Mouse (Mus musculus) frontal cortex, postnatal 25 days (tissue): ENCODE results near the gene 4930578G10Rik.
"Not testable (repeated sequence)": the region's sequence is repeated elsewhere in the genome, so short reads cannot be mapped to it uniquely, and the experiment has no call there.

ENCODE experiments used
- DNase-seq, 2 experiments: peaks; one replicate each; pipeline ENCODE4 v3.0.0; 2022; ENCODE audit warnings: low spot score in 2 of 2

The 4930578G10Rik gene

GRCm38 (mm10) chr4:42735245-42735644 lies at the start of gene 4930578G10Rik:
4930578G10Rik (plus strand) TSS chr4:42735545.
- DNase-seq, result not testable (repeated sequence)

- not testable (repeated sequence) for DNase-seq
Measured at GRCm38 (mm10) chr4:42756477-42756876, 21.1 kb downstream of the 4930578G10Rik start, which contains the start of gene Ccl19. Ccl19 (minus strand) TSS chr4:42756577.

DNA sequence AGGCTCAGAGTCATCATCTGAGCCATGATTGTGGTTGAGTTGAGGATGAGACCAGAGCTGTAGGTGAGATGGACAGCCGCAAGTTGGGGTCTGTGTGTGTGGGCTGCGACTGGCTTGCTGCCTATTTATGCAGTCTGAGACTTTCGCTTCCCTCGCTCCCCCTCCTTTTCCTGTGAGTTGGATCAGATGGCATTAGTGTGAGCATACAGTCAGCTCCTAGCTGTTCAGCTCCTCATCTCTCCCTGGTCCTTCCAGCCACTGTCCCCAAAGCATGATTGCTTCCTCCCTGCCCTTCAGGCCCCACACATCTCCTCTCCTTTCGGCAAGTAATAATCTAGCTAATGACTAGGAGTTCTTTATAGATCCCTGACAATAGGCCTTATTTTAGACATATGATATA lies 38.5 kb downstream of the 4930578G10Rik start, which contains the start of gene Ccl21a:
Gene Ccl21a, minus strand, starts transcription at position 101 of the 400 bp plus-strand sequence.
- DNase-seq, result not testable (repeated sequence)

DNA sequence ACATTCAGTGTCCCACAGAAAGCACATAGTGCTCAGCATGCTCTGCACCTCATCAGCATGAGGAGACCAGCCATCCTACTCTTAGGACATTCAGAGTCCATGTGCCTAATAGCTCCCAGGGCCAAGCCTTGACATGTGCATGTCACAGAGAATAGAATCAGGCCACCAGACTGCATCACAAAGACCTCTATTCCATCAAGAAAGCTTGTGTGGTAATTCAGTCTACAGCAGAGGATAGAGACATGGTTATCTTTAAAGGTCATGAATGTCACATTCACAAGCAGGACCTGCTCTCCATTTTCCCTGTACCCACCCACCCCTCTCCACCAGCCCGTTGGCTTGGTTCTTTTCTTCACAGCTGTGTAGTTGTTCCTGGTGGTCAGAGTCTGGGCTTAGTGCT lies 118.4 kb downstream of the 4930578G10Rik start, which contains the start of gene Fam205a1:
Gene Fam205a1, minus strand, starts transcription at position 101 of the 400 bp plus-strand sequence.
- DNase-seq, result not testable (repeated sequence)

DNA sequence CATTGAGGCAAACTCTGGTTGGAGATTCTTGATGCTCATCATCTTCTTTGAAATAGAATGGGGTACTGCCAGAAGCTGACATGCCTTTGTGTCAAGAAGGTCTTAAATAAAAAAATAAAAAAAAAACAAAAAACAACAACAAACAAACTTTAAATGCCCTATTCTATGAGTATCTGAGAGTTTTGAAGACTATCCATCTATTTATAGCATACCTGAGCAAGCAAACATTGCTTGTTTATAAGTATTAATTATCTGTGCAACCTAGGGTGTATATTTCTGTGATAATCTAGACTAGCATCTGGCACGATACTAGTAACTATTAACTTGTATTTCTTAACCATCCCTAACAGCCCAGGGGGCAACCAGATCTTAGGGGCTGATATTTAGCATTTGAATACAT lies 121.3 kb downstream of the 4930578G10Rik start, which contains the start of gene Gm12394:
Gene Gm12394, minus strand, starts transcription at position 101 of the 400 bp plus-strand sequence.
- DNase-seq, result not testable (repeated sequence)

DNA sequence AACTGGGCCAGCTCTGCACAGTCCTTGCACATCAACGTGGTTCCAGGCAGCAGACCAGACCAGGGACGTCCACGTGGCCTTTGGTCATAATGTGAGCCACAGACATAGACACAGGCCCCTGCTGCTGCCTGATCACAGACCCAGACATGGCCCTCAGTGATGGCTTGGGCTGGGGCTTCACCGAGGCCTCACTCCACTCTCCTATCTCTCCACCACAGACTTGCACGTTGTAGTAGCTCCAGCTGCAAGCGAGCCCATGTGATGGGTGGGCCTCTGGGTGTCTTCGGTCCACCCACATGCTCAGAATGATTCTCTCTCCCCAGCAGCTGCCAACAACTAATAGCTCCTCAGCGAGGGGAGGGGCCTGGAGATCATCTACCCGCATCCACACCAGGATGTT lies 125.1 kb downstream of the 4930578G10Rik start:
- DNase-seq, result not testable (repeated sequence)

GRCm38 (mm10) chr4:42863487-42863886 lies 128.1 kb downstream of the 4930578G10Rik start:
- not testable (repeated sequence) for DNase-seq

DNA sequence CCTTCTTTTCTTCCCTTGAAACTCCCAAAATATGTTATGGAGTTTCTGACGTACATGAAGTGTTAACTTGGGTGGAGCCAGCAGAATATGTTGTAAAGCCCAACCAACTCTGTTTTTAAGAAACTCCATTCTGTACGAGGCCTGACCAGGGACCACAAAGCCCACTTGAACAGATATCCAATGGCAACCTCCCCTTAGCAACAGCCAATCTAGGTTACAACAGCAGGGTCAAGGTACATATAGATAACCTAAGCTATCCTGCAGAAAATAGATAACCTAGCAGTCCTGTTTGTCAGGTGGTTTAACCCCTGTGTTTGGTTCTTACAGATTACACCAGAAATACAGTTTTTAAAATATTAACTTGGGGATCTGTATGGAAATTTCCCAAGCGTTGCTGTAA lies 132.0 kb downstream of the 4930578G10Rik start:
- DNase-seq, result no peak

DNA sequence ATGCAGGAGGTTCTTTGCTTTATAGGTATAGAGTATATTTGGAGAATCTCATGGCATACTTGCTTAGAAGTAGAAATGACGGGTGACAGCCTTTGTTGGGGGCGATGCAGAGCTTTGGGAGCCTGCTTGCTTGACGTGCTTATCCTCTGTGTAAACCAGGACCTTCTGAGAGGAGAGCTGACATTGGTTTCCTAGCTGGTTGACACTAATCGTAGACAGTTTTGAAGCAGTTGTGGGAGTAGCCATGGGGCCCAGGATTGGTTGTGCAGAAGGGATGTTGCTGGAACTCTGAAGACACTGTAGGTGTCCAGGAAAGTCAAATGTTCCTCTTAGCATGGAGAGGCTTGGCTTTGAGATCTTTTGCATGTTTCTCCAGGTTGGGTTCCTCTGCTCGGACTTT lies 132.8 kb downstream of the 4930578G10Rik start:
- DNase-seq, result no peak

GRCm38 (mm10) chr4:42870748-42871147 lies 135.4 kb downstream of the 4930578G10Rik start:
- no peak for DNase-seq

DNA sequence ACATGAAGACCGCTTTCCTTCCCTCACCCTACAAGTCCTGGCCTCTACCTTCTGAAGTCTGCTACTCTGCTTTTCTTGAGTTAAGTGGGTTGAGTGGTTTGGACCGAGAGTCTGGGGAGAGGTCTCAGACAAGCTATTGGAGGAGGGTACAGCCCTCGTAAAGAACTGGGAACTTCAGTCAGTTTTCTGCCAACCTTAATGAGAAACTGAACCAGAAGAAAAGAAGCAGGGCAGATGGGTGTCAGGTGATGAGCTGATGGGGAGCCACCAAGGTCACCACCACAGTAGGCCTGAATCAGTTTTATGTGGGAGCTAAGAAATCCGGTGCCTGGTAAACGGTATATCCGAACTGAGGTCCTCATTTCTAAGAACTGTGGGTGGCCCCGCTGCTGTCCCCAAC lies 136.8 kb downstream of the 4930578G10Rik start:
- no peak for DNase-seq

- no peak for DNase-seq
Measured at GRCm38 (mm10) chr4:42872746-42873435, 137.5 kb downstream of the 4930578G10Rik start.

DNA sequence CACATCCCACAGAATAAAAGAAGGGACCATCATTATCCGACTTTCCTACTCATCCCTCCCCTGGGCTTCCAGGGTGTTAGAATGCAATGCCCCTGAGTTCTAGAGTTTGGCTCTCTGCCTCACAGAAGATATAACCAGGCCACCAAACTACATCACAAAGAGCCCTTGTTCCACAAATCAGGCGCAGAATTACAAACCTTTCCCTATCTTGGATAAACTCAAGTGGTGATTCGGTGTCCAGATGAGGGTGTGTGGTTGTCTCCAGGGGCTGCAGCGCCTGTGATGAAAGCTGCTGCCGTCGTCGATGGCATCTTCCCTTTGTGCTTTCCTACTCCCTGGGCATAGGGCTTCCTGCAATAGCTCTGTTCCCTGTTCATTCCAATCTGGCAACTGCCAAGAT lies 138.8 kb downstream of the 4930578G10Rik start, which contains the start of gene Fam205c:
Gene Fam205c, minus strand, starts transcription at position 101 of the 400 bp plus-strand sequence.
- no peak for DNase-seq

DNA sequence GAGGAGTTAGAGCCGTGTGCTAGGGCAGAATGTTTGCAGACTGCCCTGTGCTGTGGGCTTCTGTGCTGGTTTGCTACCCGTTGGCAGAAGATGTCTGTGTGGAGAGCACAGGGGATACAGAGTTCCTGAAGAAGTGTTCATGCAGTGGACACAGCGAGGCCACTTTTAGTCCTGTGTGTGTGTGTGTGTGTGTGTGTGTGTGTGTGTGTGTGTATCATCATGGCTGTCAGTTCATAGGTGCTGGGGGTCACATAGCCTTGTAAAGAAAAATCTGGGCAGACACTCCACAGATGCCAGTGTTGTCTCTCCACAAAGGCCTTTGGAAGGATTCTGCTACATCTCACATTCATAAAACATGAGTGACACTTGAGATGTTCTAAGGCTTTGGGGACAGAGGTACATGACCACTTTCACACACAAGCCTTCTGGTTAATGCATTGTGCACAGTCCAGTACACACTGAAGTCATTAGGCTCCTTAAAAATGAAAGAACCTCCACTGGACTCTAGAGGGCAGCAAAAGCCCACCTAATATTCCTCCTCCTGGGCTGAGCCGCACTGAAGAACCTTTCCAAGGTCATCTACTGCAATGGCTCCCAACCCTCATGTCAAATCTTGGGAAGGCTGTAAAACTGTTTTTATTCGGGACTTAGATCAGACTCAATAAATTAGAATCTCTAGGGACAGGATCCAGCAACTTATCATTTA lies 141.4 kb downstream of the 4930578G10Rik start:
- peak in 1 of 2 experiments; percentile 37 for DNase-seq

- DNase-seq, result no peak
Measured at GRCm38 (mm10) chr4:42877657-42878056, 142.3 kb downstream of the 4930578G10Rik start.

DNA sequence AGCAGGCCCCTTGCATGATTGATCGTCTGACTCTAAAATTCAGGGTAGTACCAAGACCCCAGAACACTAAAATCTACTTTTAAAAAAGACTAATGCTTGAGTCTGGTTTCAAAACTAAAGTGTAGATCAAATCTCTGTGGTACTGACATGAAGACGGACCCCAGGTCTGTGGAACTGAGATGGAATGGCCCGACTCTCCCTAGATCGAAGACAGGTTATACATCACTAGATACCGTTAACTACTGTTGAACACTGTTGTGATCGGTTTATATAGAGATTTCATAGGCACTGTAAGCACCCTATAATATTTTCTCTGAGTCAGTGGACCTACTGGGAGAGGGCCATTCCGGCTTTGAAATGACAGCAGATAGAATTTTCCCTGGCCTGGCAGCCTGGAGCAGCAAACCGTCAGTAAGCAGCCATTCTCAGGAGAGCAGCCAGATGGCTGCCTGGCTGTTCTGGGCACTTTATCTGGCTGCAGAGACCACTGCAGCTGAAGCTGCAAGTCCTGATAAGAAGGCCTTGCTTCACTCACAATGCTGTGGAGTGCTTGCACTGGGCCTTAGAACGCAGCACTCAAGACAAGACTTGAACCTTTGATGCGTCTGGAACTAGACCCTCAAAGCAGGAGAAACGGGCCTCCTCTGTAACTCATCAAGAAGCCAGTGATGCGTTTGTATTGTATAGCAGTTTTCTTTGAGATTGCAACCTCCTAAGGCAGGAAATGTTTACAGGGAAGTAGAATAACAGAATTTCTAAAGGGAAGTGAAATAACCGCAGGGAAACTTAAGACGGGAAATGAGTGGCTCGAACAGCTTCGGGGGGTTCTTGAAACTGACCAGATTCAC lies 144.7 kb downstream of the 4930578G10Rik start:
- no peak for DNase-seq

GRCm38 (mm10) chr4:42880677-42880948 lies 145.3 kb downstream of the 4930578G10Rik start:
- DNase-seq, result no peak

GRCm38 (mm10) chr4:42886926-42887325 lies 151.6 kb downstream of the 4930578G10Rik start:
- DNase-seq, result no peak

DNA sequence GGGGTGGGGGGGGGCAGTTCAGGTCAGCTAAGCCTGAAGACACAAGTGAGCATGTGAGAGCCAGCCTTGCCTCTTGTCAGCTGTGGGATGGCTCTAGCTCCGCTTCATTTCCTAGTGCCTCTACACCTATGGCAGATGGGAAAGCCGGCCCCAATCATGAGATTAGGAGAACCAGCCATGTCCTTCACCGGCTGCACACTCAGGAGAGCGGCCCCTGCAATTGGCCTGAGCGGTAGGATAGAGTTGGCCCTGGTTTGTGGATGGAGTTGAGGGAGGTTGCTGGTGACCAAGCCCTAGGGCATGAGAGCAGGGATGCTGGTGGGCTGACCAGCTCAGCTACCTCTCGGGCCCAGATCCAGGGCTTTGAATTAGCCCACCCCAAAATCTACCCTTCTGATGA lies 153.5 kb downstream of the 4930578G10Rik start:
- DNase-seq, result no peak

DNA sequence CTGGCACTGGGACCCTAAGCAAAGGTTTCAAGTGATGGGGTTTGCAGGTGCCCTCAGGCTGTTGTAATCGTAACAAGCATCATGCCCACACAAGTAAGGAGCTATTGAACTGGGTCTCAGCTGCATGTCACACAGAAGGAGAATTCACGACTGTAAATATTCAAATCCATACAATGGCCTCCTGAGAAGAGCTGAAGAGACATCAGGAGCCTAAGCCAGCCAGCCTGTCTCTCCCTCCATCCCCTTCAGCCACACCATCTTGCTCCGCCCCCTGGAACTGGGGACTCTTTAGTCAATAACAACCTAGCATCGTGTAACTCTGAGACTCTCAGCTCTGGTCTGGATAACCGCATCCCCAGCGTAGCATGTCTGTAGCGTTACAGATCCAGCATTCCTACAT lies 155.8 kb downstream of the 4930578G10Rik start:
- DNase-seq, result no peak

- no peak for DNase-seq
Measured at GRCm38 (mm10) chr4:42895118-42895517, 159.8 kb downstream of the 4930578G10Rik start.
